Mouse (Mus musculus): ENCODE data around the gene Gtpbp2.

The Gtpbp2 gene

GRCm38 (mm10) chr17:46160686-46161085 is at the start of gene Gtpbp2:
Gene Gtpbp2, plus strand, starts transcription at chr17:46161032.
- DNase-seq (ENCODE audit: extremely low read depth, low read depth) = peak; percentile 99

DNA sequence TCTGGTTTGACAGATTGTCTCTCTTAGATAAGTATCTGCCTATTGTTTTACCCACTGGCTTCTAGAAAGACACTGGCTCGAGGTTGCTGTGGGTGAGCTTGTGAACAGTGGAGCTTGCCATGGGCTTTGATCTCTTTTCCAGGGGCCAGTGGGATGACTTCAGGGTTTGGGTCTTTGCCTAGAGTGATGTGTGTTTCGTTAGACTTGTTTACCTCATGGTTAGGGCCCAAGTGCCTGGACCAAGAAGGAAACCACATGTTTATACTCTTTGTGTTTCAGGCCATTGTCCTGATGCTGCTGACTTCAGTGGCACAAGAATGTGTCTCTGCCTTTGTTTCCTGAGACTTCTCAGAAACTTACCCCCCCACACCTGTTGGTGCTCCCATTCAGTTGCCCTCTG is 45.3 kb upstream of the Gtpbp2 start:
- no peak for DNase-seq (ENCODE audit: extremely low read depth, low read depth)

DNA sequence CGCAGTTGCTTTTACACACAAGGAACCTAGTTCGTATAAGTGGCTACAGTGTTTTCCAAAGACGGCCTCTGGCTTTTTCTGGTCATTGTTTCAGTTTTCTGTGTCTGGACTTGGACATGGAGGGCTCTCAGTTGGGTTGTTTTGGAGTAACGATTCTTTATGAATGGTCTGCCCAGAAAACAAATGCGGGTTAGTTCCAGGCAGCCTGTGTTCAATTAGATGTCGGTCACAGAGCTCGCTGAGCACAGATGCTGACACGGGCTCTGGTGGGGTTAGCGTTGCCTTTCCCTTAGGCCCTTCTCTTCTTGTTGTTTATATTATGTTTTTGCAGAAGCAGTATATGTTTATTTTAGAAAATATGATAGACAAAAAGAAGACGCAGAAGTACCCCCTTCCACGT is 44.7 kb upstream of the Gtpbp2 start:
- no peak for DNase-seq (ENCODE audit: extremely low read depth, low read depth)

GRCm38 (mm10) chr17:46116881-46117280 is 44.0 kb upstream of the Gtpbp2 start:
- no peak for DNase-seq (ENCODE audit: extremely low read depth, low read depth)

GRCm38 (mm10) chr17:46117623-46118422 is 43.0 kb upstream of the Gtpbp2 start:
- DNase-seq (ENCODE audit: extremely low read depth, low read depth) = no peak

DNA sequence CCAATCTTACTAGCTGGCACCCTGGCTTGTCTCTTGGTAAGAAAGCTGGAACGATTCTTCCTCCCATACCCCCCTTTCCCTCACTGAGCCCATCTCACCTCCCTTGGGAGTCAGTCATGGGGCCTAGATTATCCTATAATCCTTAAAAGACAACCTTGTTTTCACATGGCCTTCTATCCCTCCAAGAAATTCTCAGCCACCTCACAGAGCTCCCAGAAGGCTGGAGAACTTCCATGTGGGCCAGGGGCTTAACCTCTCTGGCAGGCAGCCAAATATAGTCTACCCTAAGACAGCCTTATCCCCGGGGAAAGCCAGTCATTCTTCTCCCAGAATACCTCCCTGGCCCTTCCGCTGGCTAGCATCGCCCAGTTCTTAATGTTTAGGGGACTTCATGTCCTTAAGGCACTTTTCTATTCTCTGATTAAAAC is 42.4 kb upstream of the Gtpbp2 start:
- no peak for DNase-seq (ENCODE audit: extremely low read depth, low read depth)

DNA sequence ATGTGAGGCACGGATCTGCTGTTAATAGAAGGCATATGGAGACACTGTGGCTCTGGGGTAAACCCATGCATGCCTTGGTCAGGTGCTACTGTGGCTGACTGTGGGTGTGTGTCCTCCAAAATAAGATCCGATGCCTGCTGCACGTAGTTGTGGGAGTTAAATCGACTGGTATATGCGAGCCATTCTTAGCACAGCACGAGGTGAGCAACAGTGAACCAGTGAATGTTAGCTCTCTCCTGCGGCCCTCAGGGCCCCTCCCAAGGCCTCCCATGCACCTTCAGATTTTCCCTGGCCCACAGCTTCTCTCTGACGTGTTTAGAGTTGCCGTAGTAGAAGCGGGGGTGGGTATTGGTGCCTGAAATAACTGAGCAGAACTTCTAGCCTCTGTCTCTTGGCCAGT is 41.2 kb upstream of the Gtpbp2 start:
- no peak for DNase-seq (ENCODE audit: extremely low read depth, low read depth)

DNA sequence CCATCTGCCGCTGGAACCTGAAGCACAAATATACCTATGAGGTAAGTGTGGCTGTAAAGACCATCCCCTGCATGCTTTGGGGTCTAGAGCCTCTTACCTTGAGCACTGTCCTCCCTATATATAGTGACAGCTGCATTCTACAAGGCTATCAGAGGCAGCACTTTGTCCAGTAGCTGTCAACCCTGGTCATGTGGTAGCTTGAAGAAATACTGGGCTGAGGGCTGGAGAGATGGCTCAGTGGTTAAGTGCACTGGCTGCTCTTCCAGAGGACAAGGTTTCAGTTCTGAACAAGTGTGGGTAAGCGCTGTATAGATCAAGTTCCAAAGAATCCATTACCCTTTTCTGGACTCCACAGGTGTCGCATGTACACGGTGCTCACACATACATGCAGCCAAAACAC is 38.0 kb upstream of the Gtpbp2 start:
- DNase-seq (ENCODE audit: extremely low read depth, low read depth) = no peak

GRCm38 (mm10) chr17:46123285-46123684 is 37.5 kb upstream of the Gtpbp2 start:
- no peak for DNase-seq (ENCODE audit: extremely low read depth, low read depth)

DNA sequence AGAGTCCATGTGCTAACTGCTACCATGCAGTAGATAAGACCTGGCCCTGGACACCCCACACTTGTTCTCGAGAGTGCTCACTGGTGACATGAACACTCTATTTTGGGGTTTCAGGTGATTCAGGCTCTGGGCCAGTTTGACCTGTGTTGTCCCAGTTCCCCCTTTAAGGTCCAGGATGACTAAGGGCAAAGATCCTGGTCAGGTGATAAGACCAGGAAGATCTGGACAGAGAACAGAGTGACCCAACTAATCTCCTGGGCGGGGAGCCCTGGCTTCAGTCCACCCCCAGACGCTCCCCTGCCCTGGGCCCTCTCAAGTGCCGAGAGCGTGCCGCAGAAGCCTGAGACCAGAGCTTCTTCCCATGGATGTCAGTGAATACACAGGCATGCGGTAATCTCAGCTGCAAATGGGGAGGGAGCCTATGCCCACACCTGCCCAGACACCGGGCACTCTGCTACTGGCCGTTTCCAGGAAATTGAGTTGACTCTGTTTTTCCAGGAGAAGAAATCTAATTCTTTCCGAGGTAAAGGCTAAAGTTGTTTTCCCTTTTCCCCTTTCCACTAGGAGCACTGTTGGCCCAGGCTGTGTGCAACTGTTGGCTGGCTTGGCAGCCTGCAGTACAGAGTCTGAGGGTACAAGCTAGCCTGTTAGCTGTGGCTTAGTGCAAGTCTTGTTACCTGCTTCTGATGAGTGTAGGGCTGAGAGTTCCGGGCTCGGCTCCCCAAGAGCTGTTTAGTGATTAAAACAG is 36.7 kb upstream of the Gtpbp2 start:
- no peak for DNase-seq (ENCODE audit: extremely low read depth, low read depth)

- no peak for DNase-seq (ENCODE audit: extremely low read depth, low read depth)
Measured at GRCm38 (mm10) chr17:46126608-46127007, 34.2 kb upstream of the Gtpbp2 start.

DNA sequence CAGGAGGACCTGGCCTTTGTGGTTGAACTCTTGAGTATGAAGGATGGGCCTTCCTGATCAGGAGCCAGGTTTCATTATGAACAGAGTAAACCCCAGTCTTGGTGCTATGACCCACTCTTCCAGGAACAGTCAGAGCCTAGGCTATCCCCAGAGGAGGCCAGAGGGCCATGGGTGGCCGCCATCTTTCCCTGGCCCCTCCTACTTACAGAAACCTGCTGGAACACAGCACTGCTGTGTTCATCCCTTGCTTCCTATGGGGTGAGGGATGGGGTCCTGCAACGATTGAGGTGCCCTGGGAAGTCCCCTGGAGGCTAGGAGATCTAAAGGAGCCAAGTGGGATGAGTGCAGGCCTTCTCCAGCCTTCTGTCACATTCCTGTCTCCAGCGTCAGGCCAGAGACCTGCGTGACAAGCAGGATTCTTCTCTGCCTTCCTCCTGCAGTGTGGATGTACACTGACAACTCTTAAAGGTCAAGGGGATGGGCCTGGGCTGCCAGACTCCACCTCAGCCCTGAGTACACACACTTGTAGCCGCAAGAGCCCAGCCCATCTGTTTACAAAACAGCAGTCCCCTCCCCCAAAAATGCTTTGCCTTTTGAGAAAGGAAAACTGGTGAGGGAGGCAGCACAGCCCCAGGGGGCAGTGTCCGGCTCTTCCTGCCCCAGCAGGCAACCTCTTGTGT is 32.9 kb upstream of the Gtpbp2 start:
- no peak for DNase-seq (ENCODE audit: extremely low read depth, low read depth)

DNA sequence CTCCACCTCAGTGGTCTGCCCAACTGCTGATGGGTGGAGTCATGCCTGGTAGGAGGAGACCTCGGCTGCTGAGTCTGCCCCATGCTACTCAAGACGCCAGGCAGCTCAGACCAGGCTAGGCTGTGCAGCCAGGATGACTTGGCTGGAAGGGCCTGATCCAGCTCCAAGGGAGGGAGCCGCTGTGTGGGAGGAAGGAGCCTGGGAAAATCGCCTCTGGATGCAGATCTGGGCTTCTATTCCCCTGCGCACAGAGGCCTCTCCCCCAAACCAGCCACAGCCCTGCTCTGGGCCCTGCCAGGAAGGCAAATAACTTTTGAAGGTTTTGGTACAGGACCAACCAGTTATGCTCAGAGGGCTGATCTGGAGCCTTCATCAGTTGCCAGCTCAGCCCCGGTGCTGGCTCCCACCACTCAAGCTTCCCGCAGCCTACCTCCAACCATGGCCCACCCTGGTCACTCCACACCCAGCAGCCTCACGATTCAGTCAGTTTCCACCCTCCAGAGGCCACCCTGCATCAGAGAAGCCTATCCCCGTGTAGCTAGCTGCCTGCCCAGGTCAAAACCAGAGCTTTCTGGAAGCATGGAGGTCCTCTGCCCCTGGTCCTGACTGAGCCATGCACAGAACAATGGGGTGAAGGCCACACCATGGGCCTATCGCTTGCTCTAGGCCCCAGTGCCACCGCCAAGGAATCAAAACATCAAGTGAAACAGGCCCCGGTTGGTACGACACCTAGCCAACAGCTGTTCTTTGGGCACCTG is 30.9 kb upstream of the Gtpbp2 start:
- no peak for DNase-seq (ENCODE audit: extremely low read depth, low read depth)

DNA sequence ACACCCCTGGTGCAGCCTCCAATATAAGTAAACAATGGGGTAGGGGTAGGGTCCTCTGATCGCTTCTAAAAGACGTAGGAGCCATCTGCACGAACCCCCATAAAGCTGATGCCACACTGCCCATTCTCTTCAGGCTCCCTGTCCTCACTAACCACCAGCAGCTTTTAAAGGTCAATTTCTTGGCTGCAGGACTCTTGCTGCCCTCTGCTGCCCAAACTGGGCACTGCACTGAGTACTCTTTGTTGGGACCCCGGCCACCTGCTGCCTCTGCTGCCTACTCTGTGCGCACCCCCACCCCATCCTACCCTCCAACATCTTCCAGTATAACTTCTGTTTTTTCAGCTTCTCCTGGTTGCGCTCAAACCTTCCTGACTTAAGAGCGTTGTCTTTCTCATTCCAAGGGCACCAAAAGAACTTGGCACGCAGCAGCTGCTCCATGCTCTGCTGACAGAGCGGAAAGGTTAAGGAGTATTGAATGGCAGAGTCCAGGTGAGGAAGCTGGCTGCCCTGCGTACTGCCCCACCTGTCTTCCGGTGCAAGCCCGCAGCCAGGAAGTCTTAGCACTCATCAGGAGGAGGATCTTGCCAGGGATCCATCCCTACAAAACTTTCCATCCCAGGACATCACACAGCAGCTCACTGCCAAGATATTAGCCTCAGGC is 28.6 kb upstream of the Gtpbp2 start:
- DNase-seq (ENCODE audit: extremely low read depth, low read depth) = peak; percentile 24

- DNase-seq (ENCODE audit: extremely low read depth, low read depth) = peak; percentile 35
Measured at GRCm38 (mm10) chr17:46132862-46133261, 28.0 kb upstream of the Gtpbp2 start.

GRCm38 (mm10) chr17:46138563-46139236 is 22.1 kb upstream of the Gtpbp2 start:
- DNase-seq (ENCODE audit: extremely low read depth, low read depth) = no peak

- peak; percentile 50 for DNase-seq (ENCODE audit: extremely low read depth, low read depth)
Measured at GRCm38 (mm10) chr17:46139872-46140271, 21.0 kb upstream of the Gtpbp2 start.

GRCm38 (mm10) chr17:46143578-46144423 is 17.0 kb upstream of the Gtpbp2 start, which contains the start of gene Rsph9:
Gene Rsph9, minus strand, starts transcription at chr17:46144216.
- DNase-seq (ENCODE audit: extremely low read depth, low read depth) = peak; percentile 49

Data from MEL-GATA-1-ER (cell line).